Mouse (Mus musculus): ENCODE measurements around the gene Olfr1344. TPM values are rescaled to one million over a fixed set of nuclear protein-coding genes. Genes with fewer than 3 reads are reported as not detected.

The Olfr1344 gene
- not detected in 2 replicates for polyA plus RNA-seq (2014; fragmentation: Nextera tagmentation; extraction: Ambion mirVana)

- Histone ChIP-seq H3K27ac (ENCODE audit: low read depth, low read length) (no peak within 1 kb of the TSS), H3K36me3 (ENCODE audit: control insufficient read depth, insufficient read depth, low read length) (no peaks in the 10 kb centered on the region), H3K9ac (ENCODE audit: low read depth, low read length) (no peak within 1 kb of the TSS), H3K4me2 (replicated peaks; ENCODE audit: low read depth, low read length) (no peak within 1 kb of the TSS), H3K4me3 (ENCODE audit: low read length) (no peak within 1 kb of the TSS), H3K4me1 (ENCODE audit: control insufficient read depth, insufficient read depth, low read length) (no peaks in the 10 kb centered on the region), H3K9me3 (ENCODE audit: control insufficient read depth, low read length) (no peaks in the 10 kb centered on the region), H3K27me3 (ENCODE audit: control insufficient read depth, insufficient read depth, low read length) (no peaks in the 10 kb centered on the region)
- WGBS: 71% methylated on average over 3 of the region's 3 CpGs
- no peak for ATAC-seq (ENCODE audit: low FRiP score, low TSS enrichment)
Observed at GRCm38 (mm10) chr7:6438388-6438787, at the start of gene Olfr1344. TSS of gene Olfr1344 (plus strand) at chr7:6438688.

GRCm38 (mm10) chr7:6388971-6389370 is 49.5 kb upstream of the Olfr1344 start:
- Histone ChIP-seq H3K4me2 (replicated peaks; ENCODE audit: low read depth, low read length) (no peak overlapping the region), H3K4me3 (ENCODE audit: low read length) (no peak overlapping the region), H3K9me3 (ENCODE audit: control insufficient read depth, low read length) (no peaks in the 10 kb centered on the region), H3K9ac (ENCODE audit: low read depth, low read length) (no peak overlapping the region), H3K4me1 (ENCODE audit: control insufficient read depth, insufficient read depth, low read length) (no peaks in the 10 kb centered on the region), H3K27me3 (ENCODE audit: control insufficient read depth, insufficient read depth, low read length) (no peaks in the 10 kb centered on the region), H3K27ac (ENCODE audit: low read depth, low read length) (no peak overlapping the region), H3K36me3 (ENCODE audit: control insufficient read depth, insufficient read depth, low read length) (peaks cover 15% of the 10 kb centered on the region; the same call in 1 of the 2 replicates)
- no peak for ATAC-seq (ENCODE audit: low FRiP score, low TSS enrichment)
- WGBS: 86% methylated on average over 5 of the region's 5 CpGs

- ATAC-seq (ENCODE audit: low FRiP score, low TSS enrichment): no peak
- H3K4me2 ChIP-seq (replicated peaks; ENCODE audit: low read depth, low read length): no peak overlapping the region
- H3K27me3 ChIP-seq (ENCODE audit: control insufficient read depth, insufficient read depth, low read length): no peaks in the 10 kb centered on the region
- WGBS: 73% methylated on average over 5 of the region's 5 CpGs
- H3K36me3 ChIP-seq (ENCODE audit: control insufficient read depth, insufficient read depth, low read length): peaks cover 16% of the 10 kb centered on the region; the same call in 1 of the 2 replicates
- H3K9me3 ChIP-seq (ENCODE audit: control insufficient read depth, low read length): no peaks in the 10 kb centered on the region
- H3K9ac ChIP-seq (ENCODE audit: low read depth, low read length): no peak overlapping the region
- H3K4me1 ChIP-seq (ENCODE audit: control insufficient read depth, insufficient read depth, low read length): no peaks in the 10 kb centered on the region
- no peak overlapping the region for H3K4me3 ChIP-seq (ENCODE audit: low read length)
- no peak overlapping the region for H3K27ac ChIP-seq (ENCODE audit: low read depth, low read length)
Observed at GRCm38 (mm10) chr7:6389449-6389848, 49.0 kb upstream of the Olfr1344 start.

- 29% methylated on average over 25 of the region's 25 CpGs for WGBS
- no peaks in the 10 kb centered on the region for H3K27me3 ChIP-seq (ENCODE audit: control insufficient read depth, insufficient read depth, low read length)
- H3K4me3 ChIP-seq (ENCODE audit: low read length): peak within 1 kb of the TSS; percentile 49
- no peaks in the 10 kb centered on the region for H3K4me1 ChIP-seq (ENCODE audit: control insufficient read depth, insufficient read depth, low read length)
- H3K9me3 ChIP-seq (ENCODE audit: control insufficient read depth, low read length): no peaks in the 10 kb centered on the region
- ATAC-seq (ENCODE audit: low FRiP score, low TSS enrichment): peak; percentile 91
- H3K4me2 ChIP-seq (replicated peaks; ENCODE audit: low read depth, low read length): peak within 1 kb of the TSS; percentile 55
- peaks cover 4% of the 10 kb centered on the region; the same call in 1 of the 2 replicates for H3K36me3 ChIP-seq (ENCODE audit: control insufficient read depth, insufficient read depth, low read length)
- peak within 1 kb of the TSS; percentile 52; the same call in 1 of the 2 replicates for H3K9ac ChIP-seq (ENCODE audit: low read depth, low read length)
- H3K27ac ChIP-seq (ENCODE audit: low read depth, low read length): no peak within 1 kb of the TSS
Observed at GRCm38 (mm10) chr7:6397996-6398975, 40.2 kb upstream of the Olfr1344 start, which contains the start of gene Smim17. TSS of gene Smim17 (plus strand) at chr7:6398715.

GRCm38 (mm10) chr7:6410043-6410442 is 28.4 kb upstream of the Olfr1344 start, which contains the start of gene Gm20715:
TSS of gene Gm20715 (plus strand) at chr7:6410277.
- Histone ChIP-seq H3K9me3 (ENCODE audit: control insufficient read depth, low read length) (no peaks in the 10 kb centered on the region), H3K9ac (ENCODE audit: low read depth, low read length) (no peak within 1 kb of the TSS), H3K27me3 (ENCODE audit: control insufficient read depth, insufficient read depth, low read length) (no peaks in the 10 kb centered on the region), H3K36me3 (ENCODE audit: control insufficient read depth, insufficient read depth, low read length) (no peaks in the 10 kb centered on the region), H3K4me1 (ENCODE audit: control insufficient read depth, insufficient read depth, low read length) (no peaks in the 10 kb centered on the region), H3K4me2 (replicated peaks; ENCODE audit: low read depth, low read length) (no peak within 1 kb of the TSS), H3K27ac (ENCODE audit: low read depth, low read length) (no peak within 1 kb of the TSS), H3K4me3 (ENCODE audit: low read length) (no peak within 1 kb of the TSS)
- 1% methylated on average over 17 of the region's 17 CpGs for WGBS
- ATAC-seq (ENCODE audit: low FRiP score, low TSS enrichment): peak; percentile 96

GRCm38 (mm10) chr7:6414626-6415441 is 23.7 kb upstream of the Olfr1344 start:
- Histone ChIP-seq H3K4me3 (ENCODE audit: low read length) (no peak overlapping the region), H3K9me3 (ENCODE audit: control insufficient read depth, low read length) (no peaks in the 10 kb centered on the region), H3K36me3 (ENCODE audit: control insufficient read depth, insufficient read depth, low read length) (no peaks in the 10 kb centered on the region), H3K9ac (ENCODE audit: low read depth, low read length) (no peak overlapping the region), H3K4me2 (replicated peaks; ENCODE audit: low read depth, low read length) (no peak overlapping the region), H3K4me1 (ENCODE audit: control insufficient read depth, insufficient read depth, low read length) (no peaks in the 10 kb centered on the region), H3K27ac (ENCODE audit: low read depth, low read length) (no peak overlapping the region), H3K27me3 (ENCODE audit: control insufficient read depth, insufficient read depth, low read length) (no peaks in the 10 kb centered on the region)
- 4% methylated on average over 22 of the region's 22 CpGs for WGBS
- ATAC-seq (ENCODE audit: low FRiP score, low TSS enrichment): no peak

- H3K4me2 ChIP-seq (replicated peaks; ENCODE audit: low read depth, low read length): no peak overlapping the region
- H3K9ac ChIP-seq (ENCODE audit: low read depth, low read length): no peak overlapping the region
- no peak for ATAC-seq (ENCODE audit: low FRiP score, low TSS enrichment)
- H3K9me3 ChIP-seq (ENCODE audit: control insufficient read depth, low read length): no peaks in the 10 kb centered on the region
- no peaks in the 10 kb centered on the region for H3K27me3 ChIP-seq (ENCODE audit: control insufficient read depth, insufficient read depth, low read length)
- H3K4me1 ChIP-seq (ENCODE audit: control insufficient read depth, insufficient read depth, low read length): no peaks in the 10 kb centered on the region
- 20% methylated on average over 8 of the region's 8 CpGs for WGBS
- no peak overlapping the region for H3K4me3 ChIP-seq (ENCODE audit: low read length)
- H3K36me3 ChIP-seq (ENCODE audit: control insufficient read depth, insufficient read depth, low read length): no peaks in the 10 kb centered on the region
- H3K27ac ChIP-seq (ENCODE audit: low read depth, low read length): no peak overlapping the region
Observed at GRCm38 (mm10) chr7:6415442-6415787, 23.1 kb upstream of the Olfr1344 start.

- no peaks in the 10 kb centered on the region for H3K27me3 ChIP-seq (ENCODE audit: control insufficient read depth, insufficient read depth, low read length)
- no peaks in the 10 kb centered on the region for H3K4me1 ChIP-seq (ENCODE audit: control insufficient read depth, insufficient read depth, low read length)
- no peak overlapping the region for H3K4me3 ChIP-seq (ENCODE audit: low read length)
- ATAC-seq (ENCODE audit: low FRiP score, low TSS enrichment): no peak
- H3K36me3 ChIP-seq (ENCODE audit: control insufficient read depth, insufficient read depth, low read length): no peaks in the 10 kb centered on the region
- H3K9ac ChIP-seq (ENCODE audit: low read depth, low read length): no peak overlapping the region
- H3K4me2 ChIP-seq (replicated peaks; ENCODE audit: low read depth, low read length): no peak overlapping the region
- WGBS: 72% methylated on average over 6 of the region's 6 CpGs
- no peaks in the 10 kb centered on the region for H3K9me3 ChIP-seq (ENCODE audit: control insufficient read depth, low read length)
- H3K27ac ChIP-seq (ENCODE audit: low read depth, low read length): no peak overlapping the region
Observed at GRCm38 (mm10) chr7:6419894-6420293, 18.6 kb upstream of the Olfr1344 start.
